Mouse (Mus musculus) small intestine, adult 2 months (tissue): ENCODE data around the gene 4933411K16Rik.

Experiments
- CTCF ChIP-seq: fragments of 200-500 bp; IDR thresholded peaks from 2 replicates; pipeline ENCODE4 v1.5.1; 2012; ENCODE audit warnings: low read depth, mild to moderate bottlenecking, control low read depth, inconsistent platforms, low read length, moderate library complexity, mixed read lengths; ENCODE audit not compliant: insufficient replicate concordance, insufficient read length; ENCODE audit errors: extremely low read depth
- POLR2A ChIP-seq: fragments of 200-500 bp; IDR thresholded peaks from 2 replicates; pipeline ENCODE4 v1.6.1; 2012; ENCODE audit warnings: low read depth, mild to moderate bottlenecking, control low read depth, inconsistent platforms, low read length, moderate library complexity

DNA sequence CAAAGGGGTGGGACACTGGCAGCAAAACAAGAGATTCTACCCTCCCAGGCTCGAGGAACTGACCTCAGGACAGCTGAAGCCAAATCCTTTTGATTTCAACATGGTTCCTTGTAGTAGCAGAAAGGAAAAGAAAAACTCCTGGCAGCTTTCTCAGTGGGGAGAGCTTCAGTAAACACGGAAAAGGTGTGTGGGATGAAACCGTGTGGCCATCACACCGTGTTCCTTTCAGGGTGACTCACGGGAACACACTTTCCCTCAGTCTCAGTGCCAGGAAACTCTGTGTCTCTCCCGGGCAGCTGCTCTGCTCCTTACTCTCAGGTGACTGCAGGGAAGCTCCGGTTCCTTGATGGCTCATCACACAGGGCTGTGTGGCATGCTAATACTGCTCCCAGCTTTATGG is 6.4 kb downstream of the 4933411K16Rik start:
- TF ChIP-seq CTCF (no peak), POLR2A (no peak)
